Mouse (Mus musculus): ENCODE results near the gene Asic2.

DNA sequence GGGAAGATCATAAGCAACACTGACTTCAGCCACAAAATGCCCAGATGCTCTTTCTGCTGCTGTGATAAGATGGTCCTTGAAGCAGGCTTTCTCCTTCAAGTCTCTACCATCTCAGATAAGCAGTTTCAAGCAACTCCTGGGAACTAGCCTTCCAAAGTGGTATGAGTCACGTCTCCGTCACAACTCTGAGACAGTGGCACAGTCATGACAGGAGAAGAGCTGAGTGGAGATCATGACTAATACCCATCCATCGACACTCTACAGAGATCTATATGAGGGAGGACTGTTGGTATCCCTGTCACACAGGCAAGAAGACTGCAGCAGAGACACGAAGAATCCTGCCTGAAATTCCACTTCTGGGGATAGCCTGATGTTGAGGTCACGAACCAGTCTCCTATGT is 1049.9 kb downstream of the Asic2 start:
- no peak for TF ChIP-seq GATA1 (IDR thresholded peaks at IDR 0.05; ENCODE audit: low read length)
- no peak for TF ChIP-seq TAL1 (IDR thresholded peaks at IDR 0.05; ENCODE audit: low read length)
